Mouse (Mus musculus): ENCODE measurements around the gene Ccdc188. TPM values are rescaled to one million over a fixed set of nuclear protein-coding genes. Genes with fewer than 3 reads are reported as not detected.

Gene Ccdc188
- polyA plus RNA-seq, 1 experiment from 2014 or later = not detected

DNA sequence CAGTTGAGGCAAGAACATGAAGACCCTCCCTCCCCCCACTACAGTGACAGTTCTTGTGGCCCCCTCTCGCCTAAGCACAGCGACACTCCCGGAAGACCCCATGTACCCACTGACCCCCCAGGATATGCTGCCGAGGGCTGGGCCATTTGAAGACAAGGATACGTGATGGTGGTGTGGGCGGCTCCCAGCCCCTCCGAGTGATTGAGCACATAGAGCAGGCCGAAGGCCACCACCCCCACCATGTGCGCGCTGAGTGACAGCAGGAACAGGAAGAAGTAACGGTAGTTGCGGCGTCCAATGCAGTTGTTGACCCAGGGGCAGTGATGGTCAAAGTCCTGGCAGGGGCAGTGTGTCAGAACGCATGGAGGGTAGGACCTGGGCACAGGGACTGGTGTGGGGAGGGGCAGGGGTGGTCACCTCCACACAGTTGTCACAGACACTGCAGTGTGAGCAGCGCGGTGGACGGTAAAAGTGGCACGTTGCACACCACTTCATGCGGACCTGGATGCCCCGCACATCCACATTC lies 10.3 kb downstream of the Ccdc188 start:
- WGBS = 97% methylated on average over 20 of the region's 20 CpGs
- H3K27ac ChIP-seq (replicated peaks; ENCODE audit: low read depth, low read length) = no peak overlapping the region
- H3K9ac ChIP-seq (replicated peaks; ENCODE audit: low read length) = no peak overlapping the region
- no peak for ATAC-seq (ENCODE audit: low FRiP score, low TSS enrichment)
- DNase-seq = no peak
- no peaks in the 10 kb centered on the region for H3K9me3 ChIP-seq (ENCODE audit: control insufficient read depth, low read length)
- H3K4me3 ChIP-seq (replicated peaks; ENCODE audit: low read depth, low read length) = no peak overlapping the region
- H3K4me1 ChIP-seq (ENCODE audit: control insufficient read depth, insufficient read depth, low read length) = 0 out of 2 replicates have a peak, but pooled peaks cover 3% of the 10 kb centered on the region
- H3K4me2 ChIP-seq (ENCODE audit: low read length) = no peak overlapping the region
- H3K36me3 ChIP-seq (ENCODE audit: control insufficient read depth, insufficient read depth, low read length) = peaks cover 64% of the 10 kb centered on the region
- no peaks in the 10 kb centered on the region for H3K27me3 ChIP-seq (ENCODE audit: control insufficient read depth, insufficient read depth, low read length)

GRCm38 (mm10) chr16:18228856-18229255 lies 11.2 kb downstream of the Ccdc188 start:
- no peak overlapping the region for H3K4me2 ChIP-seq (ENCODE audit: low read length)
- DNase-seq (no peak), ATAC-seq (ENCODE audit: low FRiP score, low TSS enrichment) (no peak)
- H3K36me3 ChIP-seq (ENCODE audit: control insufficient read depth, insufficient read depth, low read length) = peaks cover 55% of the 10 kb centered on the region
- WGBS = 92% methylated on average over 4 of the region's 4 CpGs
- no peak overlapping the region for H3K27ac ChIP-seq (replicated peaks; ENCODE audit: low read depth, low read length)
- H3K27me3 ChIP-seq (ENCODE audit: control insufficient read depth, insufficient read depth, low read length) = no peaks in the 10 kb centered on the region
- peaks cover 11% of the 10 kb centered on the region for H3K4me1 ChIP-seq (ENCODE audit: control insufficient read depth, insufficient read depth, low read length)
- no peak overlapping the region; the same call in 1 of the 2 replicates for H3K9ac ChIP-seq (replicated peaks; ENCODE audit: low read length)
- no peaks in the 10 kb centered on the region for H3K9me3 ChIP-seq (ENCODE audit: control insufficient read depth, low read length)
- H3K4me3 ChIP-seq (replicated peaks; ENCODE audit: low read depth, low read length) = no peak overlapping the region

DNA sequence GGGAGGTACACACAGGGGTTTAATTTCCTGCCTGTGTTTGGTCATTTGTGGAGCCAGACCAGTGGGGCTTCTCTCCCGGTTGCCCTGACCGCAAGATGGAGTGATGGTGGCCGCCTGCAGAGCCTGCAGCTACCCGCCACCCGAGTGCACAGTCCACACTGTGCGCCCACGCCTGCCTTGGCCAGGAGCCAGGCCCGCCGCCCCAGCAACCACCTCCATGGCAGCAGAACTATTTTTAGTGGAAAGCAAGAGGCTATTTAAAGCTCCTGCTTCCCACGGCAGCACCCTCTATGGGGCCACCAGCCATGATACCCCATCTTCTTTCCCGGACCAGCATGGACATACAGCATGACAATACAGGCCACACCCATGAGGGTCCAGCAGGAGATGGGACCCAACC lies 11.9 kb downstream of the Ccdc188 start:
- Histone ChIP-seq H3K4me1 (ENCODE audit: control insufficient read depth, insufficient read depth, low read length) (peaks cover 16% of the 10 kb centered on the region), H3K27me3 (ENCODE audit: control insufficient read depth, insufficient read depth, low read length) (no peaks in the 10 kb centered on the region), H3K36me3 (ENCODE audit: control insufficient read depth, insufficient read depth, low read length) (peaks cover 48% of the 10 kb centered on the region), H3K9me3 (ENCODE audit: control insufficient read depth, low read length) (no peaks in the 10 kb centered on the region), H3K4me2 (ENCODE audit: low read length) (no peak overlapping the region), H3K27ac (replicated peaks; ENCODE audit: low read depth, low read length) (no peak overlapping the region), H3K9ac (replicated peaks; ENCODE audit: low read length) (no peak overlapping the region), H3K4me3 (replicated peaks; ENCODE audit: low read depth, low read length) (no peak overlapping the region)
- 74% methylated on average over 11 of the region's 11 CpGs for WGBS
- ATAC-seq (ENCODE audit: low FRiP score, low TSS enrichment) (no peak), DNase-seq (no peak)

- WGBS = 94% methylated on average over 6 of the region's 6 CpGs
- no peak for ATAC-seq (ENCODE audit: low FRiP score, low TSS enrichment)
Observed at GRCm38 (mm10) chr16:18230617-18231016, 12.9 kb downstream of the Ccdc188 start.

GRCm38 (mm10) chr16:18231047-18231446 lies 13.4 kb downstream of the Ccdc188 start:
- WGBS = 90% methylated on average over 3 of the region's 3 CpGs
- H3K4me1 ChIP-seq (ENCODE audit: control insufficient read depth, insufficient read depth, low read length) = peaks cover 20% of the 10 kb centered on the region

More at GRCm38 (mm10) chr16:18230617-18231016, 12.9 kb downstream of the Ccdc188 start:
- no peak overlapping the region for H3K9ac ChIP-seq (replicated peaks; ENCODE audit: low read length)
- peaks cover 38% of the 10 kb centered on the region for H3K36me3 ChIP-seq (ENCODE audit: control insufficient read depth, insufficient read depth, low read length)
- no peak overlapping the region for H3K4me2 ChIP-seq (ENCODE audit: low read length)
- H3K27ac ChIP-seq (replicated peaks; ENCODE audit: low read depth, low read length) = no peak overlapping the region
- no peaks in the 10 kb centered on the region for H3K27me3 ChIP-seq (ENCODE audit: control insufficient read depth, insufficient read depth, low read length)
- no peaks in the 10 kb centered on the region for H3K9me3 ChIP-seq (ENCODE audit: control insufficient read depth, low read length)
- H3K4me3 ChIP-seq (replicated peaks; ENCODE audit: low read depth, low read length) = no peak overlapping the region
- DNase-seq = no peak
- H3K4me1 ChIP-seq (ENCODE audit: control insufficient read depth, insufficient read depth, low read length) = peaks cover 16% of the 10 kb centered on the region

DNA sequence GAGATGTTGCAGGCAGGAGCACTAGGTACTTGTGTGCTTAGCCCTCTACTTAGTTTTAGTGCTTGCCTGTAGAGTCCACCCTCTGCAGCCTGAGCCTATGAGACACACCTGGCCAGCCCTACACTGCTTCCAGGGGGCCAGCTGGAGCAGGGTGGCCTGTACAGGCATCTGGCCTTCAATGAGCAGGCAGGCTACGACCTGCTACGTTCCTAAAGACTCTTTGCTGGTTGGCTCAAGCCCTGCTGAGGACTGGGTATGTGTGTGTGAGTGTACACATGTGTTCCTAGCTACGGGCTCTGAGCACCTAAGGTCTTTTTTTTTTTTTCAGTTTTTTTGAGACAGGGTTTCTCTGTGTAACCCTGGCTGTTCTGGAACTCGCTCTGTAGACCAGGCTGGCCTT lies 13.8 kb downstream of the Ccdc188 start:
- 94% methylated on average over 4 of the region's 4 CpGs for WGBS
- Histone ChIP-seq H3K4me1 (ENCODE audit: control insufficient read depth, insufficient read depth, low read length) (peaks cover 23% of the 10 kb centered on the region), H3K9ac (replicated peaks; ENCODE audit: low read length) (no peak overlapping the region)

More at GRCm38 (mm10) chr16:18231047-18231446, 13.4 kb downstream of the Ccdc188 start:
- H3K9ac ChIP-seq (replicated peaks; ENCODE audit: low read length) = no peak overlapping the region
- DNase-seq = no peak
- H3K4me2 ChIP-seq (ENCODE audit: low read length) = no peak overlapping the region
- H3K36me3 ChIP-seq (ENCODE audit: control insufficient read depth, insufficient read depth, low read length) = peaks cover 33% of the 10 kb centered on the region
- H3K27me3 ChIP-seq (ENCODE audit: control insufficient read depth, insufficient read depth, low read length) = no peaks in the 10 kb centered on the region
- H3K4me3 ChIP-seq (replicated peaks; ENCODE audit: low read depth, low read length) = no peak overlapping the region
- H3K27ac ChIP-seq (replicated peaks; ENCODE audit: low read depth, low read length) = no peak overlapping the region
- no peak for ATAC-seq (ENCODE audit: low FRiP score, low TSS enrichment)
- no peaks in the 10 kb centered on the region for H3K9me3 ChIP-seq (ENCODE audit: control insufficient read depth, low read length)

GRCm38 (mm10) chr16:18233451-18233850 lies 15.8 kb downstream of the Ccdc188 start:
- Histone ChIP-seq H3K27me3 (ENCODE audit: control insufficient read depth, insufficient read depth, low read length) (no peaks in the 10 kb centered on the region), H3K4me1 (ENCODE audit: control insufficient read depth, insufficient read depth, low read length) (peaks cover 23% of the 10 kb centered on the region), H3K9me3 (ENCODE audit: control insufficient read depth, low read length) (no peaks in the 10 kb centered on the region), H3K4me2 (ENCODE audit: low read length) (peak overlapping the region; percentile 58), H3K36me3 (ENCODE audit: control insufficient read depth, insufficient read depth, low read length) (peaks cover 17% of the 10 kb centered on the region), H3K27ac (replicated peaks; ENCODE audit: low read depth, low read length) (no peak overlapping the region), H3K4me3 (replicated peaks; ENCODE audit: low read depth, low read length) (0 out of 2 replicates have a peak overlapping the region, but pooled peaks have one; percentile 84), H3K9ac (replicated peaks; ENCODE audit: low read length) (no peak overlapping the region)
- WGBS = 63% methylated on average over 1 of the region's 1 CpGs
- ATAC-seq (ENCODE audit: low FRiP score, low TSS enrichment) (no peak), DNase-seq (no peak)

More for the DNA sequence above, 13.8 kb downstream of the Ccdc188 start:
- Histone ChIP-seq H3K4me3 (replicated peaks; ENCODE audit: low read depth, low read length) (no peak overlapping the region), H3K36me3 (ENCODE audit: control insufficient read depth, insufficient read depth, low read length) (peaks cover 29% of the 10 kb centered on the region), H3K4me2 (ENCODE audit: low read length) (no peak overlapping the region), H3K9me3 (ENCODE audit: control insufficient read depth, low read length) (no peaks in the 10 kb centered on the region), H3K27me3 (ENCODE audit: control insufficient read depth, insufficient read depth, low read length) (no peaks in the 10 kb centered on the region), H3K27ac (replicated peaks; ENCODE audit: low read depth, low read length) (no peak overlapping the region)
- DNase-seq (no peak), ATAC-seq (ENCODE audit: low FRiP score, low TSS enrichment) (no peak)

DNA sequence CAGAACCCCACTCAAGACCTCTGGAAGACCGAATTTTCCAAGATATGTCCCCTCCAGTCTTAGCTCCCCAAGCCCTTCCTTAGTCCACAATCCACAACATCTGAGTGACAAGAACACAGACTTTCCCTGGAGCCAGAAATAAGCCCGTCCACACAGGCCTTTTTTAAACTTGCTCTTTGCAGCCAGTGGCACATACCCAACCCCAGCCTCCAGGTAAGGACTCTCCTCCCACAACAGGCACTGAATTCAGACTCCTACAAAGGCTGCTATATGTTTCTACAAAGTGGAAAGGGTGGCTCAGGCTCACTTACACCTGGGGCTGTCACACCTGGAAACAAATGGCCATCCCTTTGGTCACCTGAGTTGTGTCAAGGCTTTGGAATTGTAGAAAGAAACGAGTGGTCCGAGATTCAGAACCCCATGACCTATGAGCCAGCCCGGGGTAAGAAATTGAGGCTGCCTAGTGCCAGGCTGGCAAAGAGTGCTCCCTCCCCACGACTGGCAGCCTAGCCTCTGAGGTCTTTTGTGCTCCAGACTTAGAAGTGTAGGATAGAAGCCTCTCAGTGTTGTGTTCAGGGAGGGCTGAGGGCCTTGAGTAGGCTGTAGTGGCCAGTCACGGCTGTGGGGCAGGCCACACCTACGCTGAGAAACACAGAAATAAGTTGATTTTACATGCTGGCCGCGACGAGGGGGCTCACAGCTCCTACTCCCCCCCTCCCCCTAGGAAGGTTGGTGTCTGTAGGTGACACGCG lies 16.4 kb downstream of the Ccdc188 start:
- H3K9ac ChIP-seq (replicated peaks; ENCODE audit: low read length) = peak overlapping the region; percentile 88
- no peaks in the 10 kb centered on the region for H3K27me3 ChIP-seq (ENCODE audit: control insufficient read depth, insufficient read depth, low read length)
- DNase-seq = no peak
- peaks cover 17% of the 10 kb centered on the region for H3K36me3 ChIP-seq (ENCODE audit: control insufficient read depth, insufficient read depth, low read length)
- WGBS = 21% methylated on average over 13 of the region's 13 CpGs
- peak overlapping the region; percentile 93 for H3K27ac ChIP-seq (replicated peaks; ENCODE audit: low read depth, low read length)
- H3K4me2 ChIP-seq (ENCODE audit: low read length) = peak overlapping the region; percentile 58
- peaks cover 23% of the 10 kb centered on the region for H3K4me1 ChIP-seq (ENCODE audit: control insufficient read depth, insufficient read depth, low read length)
- peak; percentile 12 for ATAC-seq (ENCODE audit: low FRiP score, low TSS enrichment)
- no peaks in the 10 kb centered on the region for H3K9me3 ChIP-seq (ENCODE audit: control insufficient read depth, low read length)
- peak overlapping the region; percentile 84 for H3K4me3 ChIP-seq (replicated peaks; ENCODE audit: low read depth, low read length)
